Mouse (Mus musculus): ENCODE results near the gene Khnyn.

Gene Khnyn

GRCm38 (mm10) chr14:55884713-55885113 lies at the start of gene Khnyn:
Gene Khnyn (plus strand): TSS chr14:55884947.
- peak; percentile 94 to 95 for DNase-seq

DNA sequence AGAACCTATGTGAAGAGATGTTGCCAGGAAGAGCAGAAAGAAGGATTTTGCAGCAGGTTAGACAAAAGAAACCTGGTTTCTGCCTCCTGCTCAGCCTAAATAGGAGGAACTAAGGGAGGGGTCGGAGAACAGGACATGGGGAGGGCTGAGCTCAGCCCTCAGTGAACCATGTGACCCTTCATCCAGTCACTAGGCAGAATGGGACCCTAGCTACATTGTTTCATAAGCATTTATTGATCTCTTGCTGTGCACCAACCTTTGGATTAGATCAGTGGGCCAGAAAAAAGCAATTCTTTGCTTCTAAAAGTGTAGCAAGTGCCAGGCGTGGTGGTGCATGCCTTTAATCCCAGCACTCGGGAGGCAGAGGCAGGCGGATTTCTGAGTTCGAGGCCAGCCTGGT lies 46.4 kb upstream of the Khnyn start:
- DNase-seq, result no peak

- DNase-seq, result no peak
Observed at GRCm38 (mm10) chr14:55838740-55839139, 46.0 kb upstream of the Khnyn start.

GRCm38 (mm10) chr14:55840853-55841366 lies 43.8 kb upstream of the Khnyn start:
- DNase-seq, result no peak

DNA sequence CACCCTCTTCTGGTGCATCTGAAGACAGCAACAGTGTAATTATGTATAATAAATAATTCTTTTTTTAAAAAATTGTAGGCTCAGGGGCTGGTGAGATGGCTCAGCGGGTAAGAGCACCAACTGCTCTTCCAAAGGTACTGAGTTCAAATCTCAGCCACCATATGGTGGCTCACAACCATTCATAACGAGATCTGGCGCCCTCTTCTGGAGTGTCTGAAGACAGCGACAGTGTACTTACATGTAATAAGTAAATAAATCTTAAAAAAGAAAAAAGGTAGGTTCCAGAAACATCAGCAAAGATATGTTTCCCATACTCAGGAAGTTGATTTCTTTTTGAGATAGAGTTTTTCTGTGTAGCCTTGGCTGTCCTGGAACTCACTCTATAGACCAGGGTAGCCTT lies 42.0 kb upstream of the Khnyn start:
- DNase-seq, result no peak

GRCm38 (mm10) chr14:55845506-55846294 lies 39.0 kb upstream of the Khnyn start:
- DNase-seq, result no peak

DNA sequence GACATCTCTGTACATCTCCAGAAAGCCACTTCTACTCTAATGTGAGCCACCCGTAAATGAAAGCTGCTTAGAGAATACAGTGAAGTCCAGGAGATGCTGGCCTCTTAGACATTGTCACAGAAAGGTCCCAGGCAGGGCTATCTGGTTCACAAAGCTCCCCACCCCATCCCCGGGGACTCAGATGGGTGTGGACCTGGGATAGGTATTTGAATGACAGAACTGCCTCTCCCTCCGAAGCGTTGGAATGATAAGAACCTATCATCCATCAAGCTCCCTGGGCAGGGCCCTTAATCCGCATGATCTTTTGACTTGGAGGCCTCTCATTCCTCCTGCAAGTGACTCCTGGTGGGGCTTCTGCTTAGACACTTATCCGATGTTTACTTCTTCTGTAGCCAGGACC lies 33.9 kb upstream of the Khnyn start:
- no peak for DNase-seq

- DNase-seq, result no peak
Observed at GRCm38 (mm10) chr14:55852646-55853551, 31.8 kb upstream of the Khnyn start.

DNA sequence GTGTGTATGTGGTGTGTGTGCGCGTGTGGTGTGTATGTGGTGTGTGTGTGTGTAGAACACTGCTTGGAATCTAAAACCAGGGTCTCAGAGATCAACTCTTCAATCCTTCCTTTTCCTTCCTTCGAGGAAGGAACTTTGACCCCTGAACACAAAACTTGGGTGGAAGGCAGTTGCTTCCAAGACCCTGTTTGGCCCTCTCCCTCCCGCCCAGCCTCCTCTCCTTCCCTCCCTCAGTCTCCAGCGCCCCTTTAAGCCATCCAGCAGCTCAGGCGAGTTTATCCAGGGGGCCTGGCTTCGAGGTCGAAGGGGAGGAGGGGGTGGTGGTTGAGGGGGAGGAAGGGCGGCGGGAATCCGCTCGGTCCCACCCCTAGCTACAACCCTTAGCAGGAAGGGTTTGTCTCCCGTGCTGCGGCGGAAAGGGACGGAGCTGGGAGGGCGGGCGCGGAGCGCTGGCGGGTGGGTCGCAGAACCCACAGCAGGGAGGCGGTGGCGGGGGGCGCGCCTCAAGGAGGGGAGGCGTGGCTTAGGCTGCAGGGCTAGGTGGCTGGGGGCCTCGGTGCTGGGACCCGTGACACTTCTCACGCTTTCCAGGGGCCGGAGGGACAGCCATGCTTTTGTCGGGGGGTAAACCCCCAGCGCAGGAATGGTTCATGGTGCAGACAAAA lies 31.0 kb upstream of the Khnyn start, which contains the start of gene Nynrin:
Gene Nynrin (plus strand): TSS at position 390 of the 665 bp plus-strand sequence.
- peak in 1 of 2 experiments; percentile 14 for DNase-seq

GRCm38 (mm10) chr14:55854406-55855100 lies 30.2 kb upstream of the Khnyn start:
- no peak for DNase-seq

DNA sequence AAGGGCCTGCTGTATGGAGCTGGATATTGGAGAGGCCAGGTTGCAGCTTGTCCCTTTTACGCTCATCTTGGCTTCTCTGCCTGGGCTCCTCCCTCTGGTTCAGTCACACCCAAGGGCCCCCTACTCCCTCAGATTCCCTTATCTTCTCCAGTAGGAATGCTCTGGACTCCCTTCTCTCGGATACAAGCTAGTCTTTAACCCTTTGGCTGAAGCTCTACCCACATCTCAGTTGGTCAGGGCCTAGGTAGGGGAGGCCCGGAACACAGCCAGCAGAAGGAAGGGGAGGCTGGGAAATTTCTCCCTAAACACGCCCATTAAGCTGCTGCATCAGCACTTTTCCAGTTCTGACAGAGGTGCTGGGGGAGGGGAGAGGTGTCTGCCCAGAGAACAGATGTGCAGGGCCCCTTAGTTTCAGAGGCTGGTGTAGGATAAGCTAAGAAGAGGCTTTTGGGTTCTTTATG lies 29.6 kb upstream of the Khnyn start:
- no peak for DNase-seq

- no peak for DNase-seq
Observed at GRCm38 (mm10) chr14:55857588-55857987, 27.2 kb upstream of the Khnyn start.

DNA sequence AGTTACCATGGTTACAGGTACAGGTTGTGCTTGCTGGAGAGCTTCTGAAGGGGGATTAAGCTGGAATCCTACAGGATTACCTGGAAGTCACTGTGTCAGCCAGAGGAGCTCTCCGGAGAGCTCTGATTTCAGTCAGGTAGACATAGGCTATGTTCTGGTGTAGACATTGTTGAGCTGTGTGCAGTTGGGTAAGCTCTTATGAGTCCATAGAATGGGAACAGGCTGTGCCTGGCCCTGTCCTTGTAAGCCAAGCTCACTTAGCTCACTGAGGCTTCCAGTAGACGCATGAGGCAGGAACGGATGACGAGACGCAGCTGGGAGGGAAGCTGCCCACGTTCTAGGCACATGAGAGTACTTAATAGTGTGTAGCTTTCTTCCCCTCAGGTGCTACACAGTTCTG lies 22.6 kb upstream of the Khnyn start:
- DNase-seq, result no peak

- no peak for DNase-seq
Observed at GRCm38 (mm10) chr14:55862970-55863369, 21.8 kb upstream of the Khnyn start.

GRCm38 (mm10) chr14:55863773-55864172 lies 21.0 kb upstream of the Khnyn start:
- peak; percentile 76 to 83 for DNase-seq

DNA sequence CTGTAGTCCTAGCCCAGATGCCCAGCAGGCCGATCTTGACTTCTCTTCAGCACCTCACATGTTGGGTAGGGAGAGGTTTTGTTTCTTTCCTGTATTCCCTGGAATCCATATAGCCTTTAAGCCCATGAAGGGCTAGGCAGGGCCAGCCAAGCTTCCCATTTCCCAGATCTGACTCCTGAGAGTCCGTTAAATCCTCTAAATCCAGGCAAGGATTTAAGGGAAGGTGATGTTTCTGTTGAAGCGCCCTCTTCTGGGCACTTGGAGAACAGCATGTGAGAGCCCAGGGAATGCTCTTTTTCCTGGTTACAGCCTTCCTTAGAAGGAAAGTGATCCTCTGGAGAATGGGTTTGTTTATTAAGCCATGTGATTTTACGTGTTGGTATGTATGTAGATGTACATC lies 17.8 kb upstream of the Khnyn start:
- DNase-seq, result peak; percentile 71 to 78

DNA sequence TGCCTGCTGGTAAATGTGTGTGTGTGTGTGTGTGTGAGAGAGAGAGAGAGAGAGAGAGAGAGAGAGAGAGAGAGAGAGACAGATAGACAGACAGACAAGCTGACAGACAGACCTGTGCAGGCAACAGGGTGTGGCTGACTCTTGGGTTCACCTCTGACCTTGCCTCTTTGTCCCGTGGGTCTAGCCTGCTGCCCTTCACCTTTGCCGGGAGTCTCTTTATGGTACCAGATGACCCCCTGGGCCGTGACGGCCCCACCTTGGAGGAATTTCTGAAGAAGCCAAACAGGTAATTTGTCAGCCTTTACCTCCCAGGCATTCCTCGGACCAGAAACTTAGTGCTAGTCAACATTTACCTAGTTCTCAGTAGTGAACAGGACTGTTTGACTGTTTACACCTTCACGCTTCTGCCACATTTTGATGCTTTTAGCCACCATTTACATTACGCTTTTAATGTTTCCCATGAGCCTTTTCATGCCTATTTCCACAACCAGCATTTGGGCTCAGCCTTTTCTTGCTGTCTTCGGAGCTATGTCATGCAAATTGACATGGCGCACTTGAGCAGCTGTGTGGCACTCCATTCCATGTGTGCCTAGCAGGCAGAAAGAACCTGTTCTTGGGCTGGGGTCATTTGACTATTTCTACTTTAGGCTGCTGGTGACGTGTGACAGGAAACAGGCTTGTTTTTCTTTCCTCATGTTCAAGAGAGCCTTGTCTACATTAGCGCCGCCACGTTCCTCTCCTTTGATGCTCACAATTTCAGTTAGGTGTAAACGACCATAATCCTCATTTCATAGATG lies 16.3 kb upstream of the Khnyn start:
- DNase-seq, result no peak

- no peak for DNase-seq
Observed at GRCm38 (mm10) chr14:55869538-55869937, 15.2 kb upstream of the Khnyn start.

- DNase-seq, result peak in 1 of 2 experiments; percentile 14
Observed at GRCm38 (mm10) chr14:55872039-55872438, 12.7 kb upstream of the Khnyn start.

- DNase-seq, result no peak
Observed at GRCm38 (mm10) chr14:55872551-55872950, 12.2 kb upstream of the Khnyn start.

DNA sequence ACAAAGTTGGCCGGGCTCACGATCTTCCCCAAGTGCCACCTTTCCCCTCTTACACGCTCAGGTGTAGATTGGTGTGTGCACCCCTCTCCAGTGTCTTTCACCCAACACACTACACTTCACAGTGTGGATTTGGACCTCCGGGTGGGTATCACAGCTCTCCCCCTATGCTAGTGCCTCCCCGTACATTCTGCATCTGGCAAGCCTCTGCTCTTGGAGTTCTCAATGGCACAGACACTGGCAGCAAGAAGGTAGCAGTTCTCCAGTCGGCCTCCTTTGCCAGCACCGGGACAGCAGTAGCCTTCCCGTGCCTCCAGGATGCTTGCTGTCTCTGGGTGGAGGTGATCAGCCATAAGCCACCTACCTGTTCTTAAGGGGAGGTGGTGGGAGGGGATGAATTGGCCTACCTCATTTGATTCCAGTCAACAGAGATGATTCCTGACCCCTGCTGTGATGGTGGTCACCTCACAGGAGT lies 11.5 kb upstream of the Khnyn start:
- DNase-seq, result no peak

Data from cerebellum, adult 18-20 months (tissue).